Comparison of ENCODE assay signal across 8 mouse cellular contexts in the genomic region with DNA sequence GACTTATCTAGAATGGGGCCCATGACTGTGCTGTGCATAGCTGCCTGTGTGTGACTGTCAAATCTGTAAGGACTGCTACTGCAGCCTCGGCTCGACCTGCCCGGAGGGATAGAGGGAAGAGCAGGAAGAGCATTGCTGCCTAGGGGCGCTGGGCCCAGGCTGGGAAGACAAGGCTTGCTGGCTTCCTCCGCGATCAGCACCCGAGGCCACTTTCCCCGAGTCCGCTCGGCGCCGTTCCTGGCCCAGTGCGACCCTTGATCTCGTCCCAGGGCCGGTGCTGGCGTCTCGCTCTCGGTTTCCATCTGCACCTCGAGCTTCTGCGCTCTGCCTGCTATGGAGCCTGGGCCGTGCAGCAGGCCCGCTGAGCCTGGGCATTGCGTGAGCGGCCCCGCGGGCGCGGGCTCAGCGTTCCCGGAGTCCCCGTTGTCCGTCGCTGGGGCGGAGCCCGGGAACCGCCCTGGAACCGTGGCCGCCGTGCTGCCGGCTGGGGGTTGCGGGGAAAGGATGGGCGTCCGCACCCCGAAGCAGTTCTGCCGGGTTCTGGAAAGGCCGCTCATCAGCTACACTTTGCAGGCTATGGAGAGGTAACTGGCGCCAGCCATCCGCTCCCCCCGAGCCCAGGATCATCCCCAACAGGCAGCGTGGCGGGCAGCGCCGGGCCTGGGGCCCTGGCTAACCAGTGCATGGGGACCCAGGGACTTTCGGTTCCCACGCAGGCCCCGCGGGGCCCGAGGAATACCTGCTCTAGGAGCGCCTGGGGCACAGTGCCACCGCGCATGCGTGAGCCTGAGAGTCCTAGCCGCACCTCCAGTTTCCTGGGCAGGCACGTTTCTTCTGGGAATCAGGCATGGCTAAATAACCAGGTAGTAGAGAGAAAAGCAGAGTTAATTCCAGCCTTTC. TPM values are rescaled to one million over a fixed set of nuclear protein-coding genes. Genes with fewer than 3 reads are reported as not detected.
A peak's percentile ranks its signal among the peaks of the same experiment; 100 is the strongest.
DNase-seq lines count a peak whose midpoint lies in the region; ATAC-seq lines count a peak whose summit lies in the region.

TSS of gene Ispd (plus strand) at position 10 of the 900 bp plus-strand sequence.
TSS of gene D630036H23Rik (minus strand) at position 741 of the 900 bp plus-strand sequence.

- intact Hi-C loops in left cerebral cortex, postnatal 25 days (cut with DNase I) = no loop called here

- H3K27me3 ChIP-seq in intestine, embryonic 16.5 days (replicated peaks; ENCODE audit: control insufficient read depth, insufficient read depth, low read length) = no peaks in the 10 kb centered on the region

- no peaks in the 10 kb centered on the region for H3K36me3 ChIP-seq in intestine, embryonic 16.5 days (ENCODE audit: control insufficient read depth, insufficient read depth, low read length)

- peak within 1 kb of the TSS; percentile 96 for H3K9ac ChIP-seq in intestine, embryonic 16.5 days (ENCODE audit: low read depth, low read length)

- peak within 1 kb of the TSS; percentile 75 for H3K4me3 ChIP-seq in intestine, embryonic 16.5 days (ENCODE audit: low read length)

- peak within 1 kb of the TSS; percentile 98 for H3K27ac ChIP-seq in intestine, embryonic 16.5 days (ENCODE audit: low read length)

- no peaks in the 10 kb centered on the region for H3K9me3 ChIP-seq in intestine, embryonic 16.5 days (ENCODE audit: control insufficient read depth, low read length)

- under 1% methylated on average over 62 of the region's 64 CpGs for WGBS in intestine, embryonic 16.5 days

- ATAC-seq in intestine, embryonic 16.5 days = peak; percentile 96

- no peaks in the 10 kb centered on the region; the same call in none of the 2 replicates for H3K4me1 ChIP-seq in intestine, embryonic 16.5 days (ENCODE audit: control insufficient read depth, insufficient read depth, low read length)

- peak; percentile 84 for DNase-seq in adrenal gland, adult 8-10 months
- DNase-seq in embryo, embryonic 11 days = peak; percentile 90
- DNase-seq in gastrocnemius, postnatal 4 days (ENCODE audit: low spot score in 2 of 2) = peak; percentile 61 to 81
- DNase-seq in left cerebral cortex, postnatal 25 days (ENCODE audit: low spot score in 2 of 2) = peak; percentile 87
- peak; percentile 77 for DNase-seq in mesoderm, embryonic 11.5 days (ENCODE audit: low read depth, low spot score)
- DNase-seq in right cerebral cortex, postnatal 25 days = peak; percentile 89
- peak; percentile 83 to 87 for DNase-seq in urinary bladder, postnatal 36 days (ENCODE audit: low spot score in 2 of 2)

- H3K4me2 ChIP-seq in intestine, embryonic 16.5 days (ENCODE audit: low read depth, low read length) = peak within 1 kb of the TSS; percentile 83

RNA-seq across cellular contexts. Expression of gene Ispd, which starts in this region (rescaled TPM):
- total RNA-seq in adrenal gland, adult 8-10 months (2022) = 10 to 100 TPM in 1 of 4 experiments, 1 to 10 TPM in 3; 6.4 to 11.1 (median 8.8) TPM
- 1 to 10 TPM; 8.4 to 8.7 TPM for total RNA-seq in gastrocnemius, postnatal 4 days (2021)
- polyA plus RNA-seq in intestine, embryonic 16.5 days (2015; fragmentation: Nextera tagmentation; extraction: Ambion mirVana) = 8.3 and 9.0 TPM in 2 replicates
- total RNA-seq in left cerebral cortex, postnatal 25 days (2021) = 10 to 100 TPM; 11.4 to 11.6 TPM

RNA-seq across cellular contexts. Expression of gene D630036H23Rik, which starts in this region (rescaled TPM):
- 1 to 10 TPM; 1.2 to 2.7 (median 2.0) TPM for total RNA-seq in adrenal gland, adult 8-10 months (2022)
- 1 to 10 TPM; 1.8 to 2.2 TPM for total RNA-seq in gastrocnemius, postnatal 4 days (2021)
- 0.95 and 1.4 TPM in 2 replicates for polyA plus RNA-seq in intestine, embryonic 16.5 days (2015; fragmentation: Nextera tagmentation; extraction: Ambion mirVana)
- total RNA-seq in left cerebral cortex, postnatal 25 days (2021) = 1 to 10 TPM; 1.4 to 1.8 TPM

Comparison
In these comparisons a context has a peak if more than half of its experiments do, and no peak if none do; other contexts are left out.
1. Peak in every context shown above with its lines: DNase-seq, ATAC-seq, H3K4me3 ChIP-seq and H3K27ac ChIP-seq.